In genomic region chr11:36349856-36350255, GRCm38 (mm10) we compare ENCODE assay signal across 16 mouse cellular contexts.
DNase-seq lines count a peak whose midpoint lies in the region; ATAC-seq and TF ChIP-seq lines count a peak whose summit lies in the region.
"Had no signal": no experiment of that assay in that cellular context is flagged by ENCODE, and none has a peak within 500 bp of the region (broad histone marks: within the 10 kb centered on the region; RNA-seq: fewer than 3 reads in every experiment).

No protein-coding gene starts in this region.

- no peaks in the 10 kb centered on the region for H3K27me3 ChIP-seq in forebrain, embryonic 15.5 days
- H3K27me3 ChIP-seq: intestine, embryonic 15.5 days; limb, embryonic 12.5 days; liver, embryonic 15.5 days had no signal

- no peak overlapping the region for H3K9ac ChIP-seq in forebrain, embryonic 15.5 days (replicated peaks)
- H3K9ac ChIP-seq: intestine, embryonic 15.5 days; limb, embryonic 12.5 days; liver, embryonic 15.5 days had no signal

- peaks cover 13% of the 10 kb centered on the region; the same call in 1 of the 2 replicates for H3K4me1 ChIP-seq in forebrain, embryonic 15.5 days
- H3K4me1 ChIP-seq: intestine, embryonic 15.5 days; limb, embryonic 12.5 days; liver, embryonic 15.5 days had no signal

- H3K9me3 ChIP-seq in forebrain, embryonic 15.5 days: no peaks in the 10 kb centered on the region
- H3K9me3 ChIP-seq: intestine, embryonic 15.5 days; limb, embryonic 12.5 days; liver, embryonic 15.5 days had no signal

- 3% methylated on average over 2 of the region's 2 CpGs for WGBS in forebrain, embryonic 15.5 days

- TF ChIP-seq CTCF in layer of hippocampus, adult 2 months (conservative IDR thresholded peaks at IDR 0.05): no peak

- no peak overlapping the region for H3K4me3 ChIP-seq in layer of hippocampus, adult 2 months
- H3K4me3 ChIP-seq in forebrain, embryonic 15.5 days: no peak overlapping the region
- H3K4me3 ChIP-seq: gastrocnemius, adult 2 months; intestine, embryonic 15.5 days; limb, embryonic 12.5 days; liver, embryonic 15.5 days had no signal

- peak; percentile 66 for ATAC-seq in forebrain, embryonic 15.5 days (replicated peaks)
- ATAC-seq: intestine, embryonic 15.5 days had no signal

- peak overlapping the region; percentile 76 for H3K27ac ChIP-seq in layer of hippocampus, adult 2 months
- H3K27ac ChIP-seq in forebrain, embryonic 15.5 days (replicated peaks): no peak overlapping the region
- H3K27ac ChIP-seq: gastrocnemius, adult 2 months; intestine, embryonic 15.5 days; limb, embryonic 12.5 days; liver, embryonic 15.5 days had no signal

- no peak overlapping the region for H3K4me2 ChIP-seq in forebrain, embryonic 15.5 days (replicated peaks)
- H3K4me2 ChIP-seq: intestine, embryonic 15.5 days; limb, embryonic 12.5 days; liver, embryonic 15.5 days had no signal

- H3K36me3 ChIP-seq in forebrain, embryonic 15.5 days: no peaks in the 10 kb centered on the region
- H3K36me3 ChIP-seq: G1E; intestine, embryonic 15.5 days; limb, embryonic 12.5 days; liver, embryonic 15.5 days had no signal

- DNase-seq in layer of hippocampus, adult 2 months (ENCODE audit: low spot score in 2 of 2): no peak
- DNase-seq in layer of hippocampus, postnatal 14 days (ENCODE audit: low spot score in 2 of 2): no peak
- DNase-seq in cerebellum, adult 11-12 months: peak; percentile 30
- DNase-seq in cerebellum, postnatal 14 days: peak; percentile 16 to 61
- no peak for DNase-seq in adrenal gland, postnatal 25 days
- no peak for DNase-seq in adipocyte (ENCODE audit: low spot score)
- DNase-seq in T-cell, adult 2 months (ENCODE audit: low spot score): no peak
- DNase-seq: adrenal gland, postnatal 14 days; gastrocnemius, adult 2 months; heart, postnatal 14 days; kidney, postnatal 10 days had no signal

Comparison
In these comparisons a context has a peak if more than half of its experiments do, and no peak if none do; other contexts are left out.
1. DNase-seq: peak in cerebellum, adult 11-12 months (single experiment) and cerebellum, postnatal 14 days (2 of 2); none in layer of hippocampus, adult 2 months (0 of 2), layer of hippocampus, postnatal 14 days (0 of 2), adrenal gland, postnatal 25 days (single experiment), adipocyte (single experiment) and T-cell, adult 2 months (single experiment).